Mouse (Mus musculus) G1E-ER4 (cell line): ENCODE data around the gene Brip1. TPM values are rescaled to one million over a fixed set of nuclear protein-coding genes. Genes with fewer than 3 reads are reported as not detected.
A peak's percentile ranks its signal among the peaks of the same experiment; 100 is the strongest.

Experiments
- GATA1 ChIP-seq: IDR thresholded peaks from one replicate; pipeline ENCODE4 v1.8.0; 2012; ENCODE audit warnings: low read length, inconsistent platforms
- polyA plus RNA-seq: library from polyadenylated mRNA; stranded (reverse); fragments of >175 nt; gene quantifications from 2 replicates; pipeline ENCODE4 v1.2.3, GENCODE M21; 2012

The Brip1 gene
- polyA plus RNA-seq, 1 experiment: 0.33 TPM

DNA sequence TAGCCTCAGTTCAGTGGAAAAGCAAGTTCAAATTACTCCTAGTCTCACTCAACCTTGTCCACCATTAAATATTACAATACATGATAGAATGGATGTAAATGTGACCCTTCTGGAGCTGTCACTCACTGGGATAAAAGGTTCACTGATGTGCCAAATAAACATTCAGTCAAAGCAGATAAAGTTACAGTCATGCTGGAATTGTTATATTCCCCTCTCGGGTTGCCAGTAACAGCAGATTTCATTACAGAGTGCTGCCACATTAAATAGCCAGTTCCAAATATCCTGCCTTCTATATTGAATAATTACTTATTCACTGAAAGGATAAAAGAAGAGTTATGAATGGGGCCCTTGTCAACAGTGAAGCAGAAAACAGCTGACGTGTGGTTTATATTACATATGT is 42.0 kb downstream of the Brip1 start:
- no peak for TF ChIP-seq GATA1

DNA sequence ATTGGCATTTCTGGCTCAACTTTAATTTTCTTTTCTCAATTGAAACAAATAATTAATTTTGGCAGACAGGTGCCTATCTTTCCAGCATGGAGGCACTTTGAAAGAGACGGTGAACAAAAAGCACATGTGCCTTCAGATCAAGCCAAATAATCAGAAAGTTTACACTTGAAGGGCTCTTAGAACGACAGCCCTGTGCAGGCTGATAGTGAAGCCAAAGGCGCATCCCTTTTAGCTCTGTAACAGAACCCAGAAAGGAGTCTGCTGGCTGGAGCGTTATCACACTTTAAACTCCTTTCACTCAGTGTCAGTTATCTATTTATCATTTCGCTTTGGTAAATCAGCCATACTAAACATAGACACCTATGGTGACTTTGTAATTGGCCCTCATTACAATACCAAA is 45.4 kb downstream of the Brip1 start:
- peak; percentile 24 for TF ChIP-seq GATA1

DNA sequence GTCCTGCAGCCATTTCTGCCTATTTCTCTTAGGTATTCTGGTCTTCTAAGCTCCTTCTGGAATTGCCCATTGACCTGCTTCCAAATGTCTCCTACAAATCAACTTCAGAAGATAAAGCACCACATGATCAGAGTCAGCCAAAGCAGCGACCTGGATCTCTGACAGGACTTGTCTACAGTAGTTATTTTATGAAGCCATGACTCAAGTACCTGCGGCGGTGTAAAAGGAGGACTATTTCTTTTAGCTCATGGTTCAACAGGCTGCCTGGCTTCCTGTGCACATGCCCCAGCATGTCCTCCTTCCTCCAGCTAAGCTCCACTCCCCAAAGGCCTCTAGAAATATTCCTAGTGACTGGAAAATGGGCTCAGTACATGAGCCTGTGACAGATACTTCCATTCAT is 69.7 kb downstream of the Brip1 start:
- TF ChIP-seq GATA1: no peak

DNA sequence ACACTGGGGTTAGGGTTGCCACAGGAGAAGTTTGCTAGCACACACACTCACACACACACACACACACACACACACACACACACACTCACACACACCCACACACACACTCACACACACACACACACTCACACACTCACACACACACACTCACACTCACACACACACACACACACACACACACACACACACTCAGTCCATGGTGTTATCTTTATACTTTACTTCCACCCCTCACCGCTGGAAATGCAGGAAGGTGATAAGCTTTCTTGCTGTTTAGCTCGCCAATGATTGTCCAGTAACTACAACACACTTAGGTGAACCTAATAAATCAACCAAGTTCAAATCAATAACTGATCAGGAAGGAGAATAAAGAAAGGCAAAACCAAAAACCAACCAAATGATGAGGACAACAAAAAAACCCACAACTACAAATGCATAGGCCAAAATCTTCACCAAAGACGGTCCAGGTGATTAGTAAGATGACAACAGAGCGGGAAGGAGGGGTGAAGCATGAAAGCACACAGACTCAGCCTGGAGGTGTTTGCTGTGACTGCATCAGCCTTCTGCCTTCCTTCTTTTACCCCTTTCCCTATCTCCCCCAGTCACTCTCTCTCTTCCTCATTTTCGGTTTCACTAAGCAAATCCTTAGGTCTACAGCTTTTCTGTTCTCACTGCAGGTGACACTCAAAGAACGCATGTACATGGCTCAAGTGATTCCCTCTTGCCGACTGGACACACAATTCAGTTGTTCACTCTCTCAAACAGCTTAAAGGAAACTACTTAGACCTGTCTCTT is 83.7 kb downstream of the Brip1 start:
- TF ChIP-seq GATA1: no peak

DNA sequence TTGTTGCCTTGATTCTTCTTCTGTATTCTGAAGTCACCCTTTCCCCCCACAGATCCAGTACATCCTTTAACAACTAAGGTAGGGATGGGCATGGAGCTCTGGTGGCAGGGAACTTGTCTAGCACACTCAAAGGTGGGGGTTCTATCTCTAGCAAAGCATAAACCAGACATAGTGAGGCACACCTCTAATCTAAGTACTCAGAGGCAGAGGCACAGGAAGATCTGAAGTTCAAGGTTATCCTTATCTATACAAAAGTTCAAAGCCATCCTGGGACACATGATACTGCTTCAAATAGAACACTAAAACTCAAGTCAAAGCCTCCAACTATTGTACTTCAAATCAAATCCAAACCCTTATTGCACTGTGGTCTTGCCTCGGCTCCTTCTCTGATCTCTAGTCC is 85.0 kb downstream of the Brip1 start:
- TF ChIP-seq GATA1: no peak

DNA sequence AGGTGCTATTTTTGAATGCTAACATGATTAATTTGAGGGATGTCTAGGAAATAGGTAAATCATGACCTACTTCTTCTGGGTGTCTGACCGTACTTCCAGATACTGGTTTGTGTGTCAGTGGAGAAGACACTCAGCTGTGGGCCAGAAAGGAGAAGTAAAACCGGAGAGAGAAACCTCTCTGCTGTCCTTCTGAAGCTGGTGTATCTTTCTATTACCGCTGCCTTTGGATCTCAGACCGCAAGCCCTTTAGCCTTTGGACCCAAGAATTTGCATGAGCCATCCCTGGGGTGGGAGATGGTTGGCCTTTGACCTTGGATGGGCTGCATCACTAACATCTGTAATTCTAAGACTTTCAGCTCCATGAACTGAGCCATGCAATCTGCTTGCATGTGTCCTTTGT is 93.7 kb downstream of the Brip1 start:
- no peak for TF ChIP-seq GATA1

DNA sequence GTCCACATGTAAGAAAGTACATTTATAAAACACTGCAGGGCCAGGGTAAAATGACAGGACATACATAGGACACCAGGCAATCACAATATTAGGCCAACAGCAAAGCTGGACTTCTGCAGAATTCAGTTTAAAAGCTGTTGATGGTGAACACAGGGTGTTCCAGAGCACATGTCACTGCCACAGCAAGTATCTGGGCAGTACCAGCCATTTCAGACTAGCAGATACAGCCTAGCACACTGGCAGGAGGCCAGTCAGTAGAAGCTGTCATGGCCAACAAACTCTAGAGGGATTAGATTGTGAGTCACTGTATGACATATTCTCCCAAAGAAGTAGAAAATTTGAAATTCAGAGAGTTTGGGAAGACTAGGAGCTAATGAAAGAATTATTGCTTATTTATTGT is 94.4 kb downstream of the Brip1 start:
- TF ChIP-seq GATA1: no peak

DNA sequence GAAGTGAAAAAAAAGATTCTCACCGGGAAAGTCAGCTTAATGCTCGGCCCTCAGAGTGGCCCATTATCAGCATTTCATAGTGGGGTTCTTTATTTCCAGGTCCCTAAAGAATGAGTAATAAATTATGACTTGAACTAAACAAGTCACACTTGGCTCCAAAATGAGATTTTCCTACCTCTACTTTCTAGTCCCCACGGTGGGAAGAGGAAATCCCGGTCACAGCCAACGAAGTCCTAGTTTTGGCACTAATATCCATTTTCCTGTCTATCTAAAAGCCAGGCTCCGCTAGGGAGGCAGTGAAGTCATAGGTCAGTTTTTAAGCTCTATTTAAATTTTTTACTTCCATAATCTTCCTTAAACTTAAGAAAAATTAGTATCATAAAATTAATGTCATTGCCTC is 99.8 kb downstream of the Brip1 start:
- no peak for TF ChIP-seq GATA1

DNA sequence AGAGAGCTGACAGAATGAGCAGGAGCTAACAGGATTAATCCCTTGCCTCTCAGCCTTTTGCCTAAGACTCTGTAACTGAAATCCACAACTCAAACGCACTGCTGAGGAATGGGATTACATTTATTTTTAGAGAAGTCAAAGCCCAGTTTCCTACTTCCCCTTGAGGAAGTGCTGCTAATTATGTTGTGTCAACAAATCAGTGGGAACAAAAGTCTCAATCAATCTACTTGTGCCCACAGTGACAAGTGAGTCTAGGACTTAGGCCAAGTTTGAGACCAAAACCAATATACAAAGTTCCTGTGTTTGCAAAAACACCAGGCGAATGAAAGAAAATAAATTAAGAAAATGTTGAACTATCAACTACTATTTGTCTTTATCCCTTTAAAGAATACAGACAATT is 101.7 kb downstream of the Brip1 start:
- TF ChIP-seq GATA1: no peak

DNA sequence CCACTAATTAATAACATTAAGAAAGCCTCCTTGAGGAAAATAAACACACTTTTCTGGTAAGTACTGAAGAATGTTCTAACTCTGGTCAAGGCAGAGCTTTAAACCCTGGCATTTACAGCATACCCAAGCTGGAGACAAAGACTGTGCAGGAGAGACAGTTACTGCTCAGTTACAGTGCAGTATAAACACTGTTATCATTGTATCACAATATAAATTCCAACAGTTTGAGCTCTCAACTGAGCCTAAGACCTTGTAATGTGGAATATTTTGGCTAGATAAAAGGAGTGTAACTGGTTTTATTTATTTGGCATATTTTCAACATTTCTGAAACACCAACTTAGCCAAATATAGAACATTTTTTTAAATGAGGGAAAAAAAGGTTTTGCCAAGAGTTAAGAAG is 112.2 kb downstream of the Brip1 start:
- TF ChIP-seq GATA1: no peak

DNA sequence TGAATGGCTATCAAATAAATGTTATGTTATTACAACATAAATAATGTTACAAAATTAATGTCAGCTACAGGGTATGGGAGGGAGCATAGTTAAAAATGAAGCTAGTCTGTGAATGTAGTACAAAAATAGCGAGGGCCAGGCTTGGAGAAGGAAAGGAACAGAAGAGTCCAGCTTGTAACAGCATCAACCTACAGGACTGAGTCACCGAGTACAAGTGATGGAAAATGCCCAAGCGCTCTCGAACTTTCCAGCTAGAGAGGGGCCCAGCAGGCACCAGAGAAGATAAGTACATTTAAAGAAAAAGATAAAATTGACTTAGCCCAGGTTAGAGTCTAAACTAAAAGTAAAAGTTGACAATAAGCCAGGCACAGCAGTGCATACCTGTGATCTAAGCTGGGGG is 116.5 kb downstream of the Brip1 start:
- no peak for TF ChIP-seq GATA1

DNA sequence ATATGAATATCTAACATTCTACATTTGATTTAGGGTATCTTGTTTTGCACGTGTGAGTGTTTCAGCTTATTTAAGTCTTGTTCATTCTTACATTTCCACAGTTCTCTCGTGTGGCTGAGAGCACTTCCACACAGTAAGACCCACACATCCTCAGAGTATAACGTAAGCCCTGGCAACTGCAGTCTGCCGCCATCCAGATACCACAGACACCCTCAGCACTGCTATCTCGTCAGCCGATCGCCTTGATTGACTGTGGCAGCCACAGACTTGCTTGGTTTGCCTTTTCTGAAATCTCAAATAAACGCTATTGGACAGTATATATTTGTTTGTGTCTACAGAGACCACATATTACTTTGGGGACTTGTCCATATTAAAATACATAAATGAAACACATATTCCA is 123.0 kb downstream of the Brip1 start:
- TF ChIP-seq GATA1: no peak

DNA sequence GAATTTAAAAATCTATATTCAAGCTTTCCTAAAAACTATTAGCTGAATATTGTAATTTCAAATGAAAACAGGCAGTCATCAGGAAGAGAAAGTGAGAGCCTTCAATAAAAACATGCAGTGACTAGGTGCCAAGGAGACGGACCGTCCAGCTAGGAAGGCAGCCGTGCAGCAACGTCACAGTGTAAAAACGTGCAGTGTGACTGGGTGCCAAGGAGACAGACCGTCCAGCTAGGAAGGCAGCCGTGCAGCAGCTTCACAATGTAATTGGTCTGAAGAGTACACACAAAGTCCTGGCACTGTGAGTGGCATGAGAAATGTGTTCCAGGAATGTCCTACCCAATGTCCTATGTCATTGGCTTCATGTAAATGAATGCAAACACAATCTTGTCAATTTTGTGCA is 124.0 kb downstream of the Brip1 start:
- TF ChIP-seq GATA1: no peak

DNA sequence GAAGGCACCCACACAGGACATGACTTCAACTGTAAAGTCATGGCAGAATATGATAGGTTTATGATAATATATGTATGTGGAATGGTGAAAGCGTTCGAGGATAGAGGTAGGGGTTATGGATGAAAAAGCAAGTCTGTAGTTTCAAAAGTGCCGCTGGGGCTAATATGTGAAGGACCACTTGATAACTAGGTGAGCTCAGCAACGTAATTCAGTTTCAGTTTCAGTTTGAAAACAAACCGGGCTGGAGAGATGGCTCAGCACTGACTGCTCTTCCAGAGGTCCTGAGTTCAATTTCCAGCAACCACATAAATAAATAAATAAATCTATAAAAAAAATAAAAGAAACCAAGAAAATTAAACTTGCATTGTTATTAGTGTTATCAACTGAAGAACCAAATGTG is 124.6 kb downstream of the Brip1 start:
- TF ChIP-seq GATA1: no peak

DNA sequence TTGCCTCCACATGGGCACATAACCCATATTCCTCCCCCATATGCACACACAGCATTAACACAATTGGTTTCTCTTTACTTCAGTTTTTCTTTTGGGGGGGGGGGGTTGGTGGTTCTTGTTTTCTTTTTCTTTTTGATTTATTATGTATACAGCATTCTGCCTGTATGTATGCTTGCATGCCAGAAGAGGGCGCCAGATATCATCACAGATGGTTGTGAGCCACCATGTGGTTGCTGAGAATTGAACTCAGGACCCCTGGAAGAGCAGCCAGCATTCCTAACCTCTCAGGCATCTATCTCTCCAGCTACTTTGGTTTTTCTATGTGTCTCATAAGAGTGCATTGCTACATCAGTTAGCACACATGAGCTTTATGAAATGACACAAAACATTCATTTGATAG is 125.6 kb downstream of the Brip1 start:
- no peak for TF ChIP-seq GATA1

DNA sequence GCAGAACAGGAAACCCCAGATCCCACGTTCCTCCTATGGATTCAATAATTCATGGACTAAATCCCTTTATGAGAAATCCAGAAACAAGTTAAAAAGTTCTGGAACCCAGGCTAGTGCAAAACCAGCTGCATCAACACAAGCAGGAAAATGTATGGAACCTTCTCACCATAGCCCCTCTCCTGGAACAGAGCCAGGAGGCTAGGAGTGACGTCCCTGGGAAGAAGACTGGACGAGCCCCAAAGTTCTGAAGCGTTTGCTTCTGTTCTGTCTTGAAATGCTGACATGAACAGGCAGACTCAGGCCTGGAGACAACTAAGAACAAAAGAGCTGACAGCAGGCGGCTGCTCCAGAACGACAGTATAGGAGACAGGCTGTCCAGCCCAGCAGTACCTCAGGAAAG is 132.3 kb downstream of the Brip1 start:
- TF ChIP-seq GATA1: no peak

DNA sequence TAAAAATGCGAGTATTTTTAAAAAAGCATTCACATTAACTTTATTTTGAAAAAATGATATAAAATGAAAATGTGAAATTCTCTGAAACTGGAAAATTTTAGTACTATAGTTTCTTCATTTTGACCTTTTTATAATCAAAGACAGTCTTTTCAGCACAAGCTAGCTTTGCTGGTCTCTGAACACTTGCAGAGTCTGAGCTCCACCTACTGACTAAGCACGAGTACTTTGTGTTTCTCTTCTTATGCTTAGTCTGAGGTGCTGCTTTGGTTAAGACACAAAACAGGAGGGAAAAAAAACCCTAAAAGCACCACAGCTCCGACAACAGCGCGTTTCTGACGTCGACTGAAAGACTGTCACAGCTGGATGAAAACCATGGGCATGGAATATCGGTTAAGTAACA is 133.8 kb downstream of the Brip1 start:
- no peak for TF ChIP-seq GATA1

DNA sequence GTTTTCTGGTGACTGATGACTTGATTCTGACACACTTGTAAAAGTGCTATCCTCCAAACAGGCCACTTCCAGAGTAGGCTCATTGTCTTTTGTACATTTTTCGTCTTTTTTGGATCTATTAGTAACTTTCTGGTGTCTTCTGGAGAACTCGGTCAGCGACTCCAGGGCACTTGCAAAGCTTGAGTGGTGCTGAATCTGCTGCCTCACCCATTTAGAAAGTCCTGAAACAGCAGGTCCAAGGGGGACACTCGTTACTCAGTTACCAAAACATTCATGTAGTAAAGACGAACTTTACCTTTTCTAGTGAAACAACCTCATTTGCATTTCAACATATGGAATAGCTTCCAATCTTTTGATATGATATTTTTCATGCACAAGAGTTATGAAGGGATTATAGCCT is 136.1 kb downstream of the Brip1 start:
- no peak for TF ChIP-seq GATA1

DNA sequence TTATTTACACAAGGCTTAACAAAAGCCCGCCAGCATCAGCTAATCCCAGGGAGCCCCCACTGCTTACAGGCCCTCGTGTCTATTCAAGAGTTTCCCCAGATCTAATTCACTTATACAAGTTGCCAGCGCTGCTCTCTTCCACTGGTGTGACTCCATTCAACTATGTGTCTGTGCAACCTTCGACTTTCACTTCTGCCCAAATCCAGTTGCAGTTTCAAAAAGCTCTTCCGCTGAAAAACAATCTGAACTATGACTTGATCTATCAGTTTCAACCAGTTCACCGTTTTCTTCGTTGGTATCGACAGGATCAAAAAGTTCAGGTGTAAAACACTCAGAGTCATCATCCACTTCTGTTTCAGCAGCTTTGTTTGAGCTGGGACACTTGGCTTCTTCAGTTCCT is 139.8 kb downstream of the Brip1 start:
- no peak for TF ChIP-seq GATA1
